In genomic region chr4:32432271-32432781, GRCm38 (mm10) we compare ENCODE assay signal across 15 mouse cellular contexts.
A peak's percentile ranks its signal among the peaks of the same experiment; 100 is the strongest.
DNase-seq lines count a peak whose midpoint lies in the region; ATAC-seq and TF ChIP-seq lines count a peak whose summit lies in the region.
"Had no signal": no experiment of that assay in that cellular context is flagged by ENCODE, and none has a peak within 500 bp of the region (broad histone marks: within the 10 kb centered on the region; RNA-seq: fewer than 3 reads in every experiment).

No protein-coding gene starts in this region.

- DNase-seq in forebrain, embryonic 10.5 days (ENCODE audit: extremely low spot score, low spot score), result no peak
- no peak for DNase-seq in forebrain, embryonic 11.5 days (ENCODE audit: low spot score)
- peak; percentile 58 to 68 for DNase-seq in cerebellum, adult 18-20 months
- peak; percentile 68 for DNase-seq in midbrain, postnatal 0 days (ENCODE audit: low spot score)
- DNase-seq in liver, postnatal 0 days, result no peak
- no peak for DNase-seq in adipocyte (ENCODE audit: low spot score)
- DNase-seq in limb, embryonic 10.5 days (ENCODE audit: low spot score), result no peak
- DNase-seq: layer of hippocampus, postnatal 36 days; liver, embryonic 13.5 days had no signal

- peaks cover 50% of the 10 kb centered on the region for H3K4me1 ChIP-seq in forebrain, embryonic 10.5 days
- peaks cover 18% of the 10 kb centered on the region for H3K4me1 ChIP-seq in forebrain, embryonic 11.5 days (replicated peaks; ENCODE audit: control insufficient read depth, insufficient read depth, low read length)
- H3K4me1 ChIP-seq in forebrain, embryonic 16.5 days (replicated peaks; ENCODE audit: control insufficient read depth, insufficient read depth, low read length), result peaks cover 66% of the 10 kb centered on the region
- H3K4me1 ChIP-seq in midbrain, postnatal 0 days (ENCODE audit: insufficient read depth, low read length), result peaks cover 19% of the 10 kb centered on the region
- no peaks in the 10 kb centered on the region for H3K4me1 ChIP-seq in liver, postnatal 0 days (ENCODE audit: insufficient read depth)
- H3K4me1 ChIP-seq in limb, embryonic 10.5 days, result peaks cover 60% of the 10 kb centered on the region
- H3K4me1 ChIP-seq: liver, embryonic 13.5 days; stomach, embryonic 15.5 days had no signal

- H3K9ac ChIP-seq in forebrain, embryonic 11.5 days (ENCODE audit: low read length), result no peak overlapping the region
- H3K9ac ChIP-seq in forebrain, embryonic 16.5 days (replicated peaks; ENCODE audit: low read depth, low read length), result 0 out of 2 replicates have a peak overlapping the region, but pooled peaks have one; percentile 8
- H3K9ac ChIP-seq in midbrain, postnatal 0 days (replicated peaks; ENCODE audit: low read length, poor library complexity, severe bottlenecking), result no peak overlapping the region
- H3K9ac ChIP-seq in liver, postnatal 0 days (replicated peaks), result no peak overlapping the region
- H3K9ac ChIP-seq: heart, embryonic 12.5 days; liver, embryonic 13.5 days; stomach, embryonic 15.5 days had no signal

- H3K36me3 ChIP-seq in forebrain, embryonic 10.5 days (replicated peaks), result no peaks in the 10 kb centered on the region
- no peaks in the 10 kb centered on the region for H3K36me3 ChIP-seq in forebrain, embryonic 11.5 days (ENCODE audit: control insufficient read depth, insufficient read depth, low read length)
- no peaks in the 10 kb centered on the region for H3K36me3 ChIP-seq in forebrain, embryonic 16.5 days (ENCODE audit: control insufficient read depth, insufficient read depth)
- no peaks in the 10 kb centered on the region for H3K36me3 ChIP-seq in midbrain, postnatal 0 days (ENCODE audit: insufficient read depth, low read length)
- H3K36me3 ChIP-seq in liver, postnatal 0 days (replicated peaks; ENCODE audit: insufficient read depth, low read length), result 0 out of 2 replicates have a peak, but pooled peaks cover 2% of the 10 kb centered on the region
- H3K36me3 ChIP-seq in limb, embryonic 10.5 days, result peaks cover 10% of the 10 kb centered on the region
- H3K36me3 ChIP-seq: heart, embryonic 12.5 days; liver, embryonic 13.5 days; stomach, embryonic 15.5 days had no signal

- no peak for TF ChIP-seq EP300 in liver, postnatal 0 days (IDR thresholded peaks at IDR 0.05; ENCODE audit: low read depth)

- WGBS in forebrain, embryonic 10.5 days, result 58% methylated on average over 10 of the region's 10 CpGs
- 42% methylated on average over 10 of the region's 10 CpGs for WGBS in forebrain, embryonic 11.5 days
- 15% methylated on average over 10 of the region's 10 CpGs for WGBS in forebrain, embryonic 16.5 days
- 24% methylated on average over 10 of the region's 10 CpGs for WGBS in midbrain, postnatal 0 days
- 45% methylated on average over 10 of the region's 10 CpGs for WGBS in liver, postnatal 0 days (ENCODE audit: insufficient replicate concordance)
- 35% methylated on average over 10 of the region's 10 CpGs for WGBS in limb, embryonic 10.5 days

- no peak overlapping the region for H3K4me3 ChIP-seq in forebrain, embryonic 10.5 days
- H3K4me3 ChIP-seq in forebrain, embryonic 11.5 days (ENCODE audit: low read depth, low read length), result no peak overlapping the region
- H3K4me3 ChIP-seq in forebrain, embryonic 16.5 days (replicated peaks; ENCODE audit: low read length), result no peak overlapping the region
- no peak overlapping the region for H3K4me3 ChIP-seq in midbrain, postnatal 0 days (ENCODE audit: low read depth, low read length)
- no peak overlapping the region for H3K4me3 ChIP-seq in liver, postnatal 0 days (ENCODE audit: low read depth, low read length)
- H3K4me3 ChIP-seq in limb, embryonic 10.5 days, result no peak overlapping the region
- H3K4me3 ChIP-seq: erythroblast, embryonic 14.5 days; heart, embryonic 12.5 days; liver, embryonic 13.5 days; megakaryocyte, embryonic 14.5 days; stomach, embryonic 15.5 days had no signal

- H3K27me3 ChIP-seq in forebrain, embryonic 10.5 days (ENCODE audit: poor library complexity, severe bottlenecking), result no peaks in the 10 kb centered on the region
- no peaks in the 10 kb centered on the region for H3K27me3 ChIP-seq in forebrain, embryonic 11.5 days (ENCODE audit: control insufficient read depth, insufficient read depth, low read length)
- H3K27me3 ChIP-seq in forebrain, embryonic 16.5 days (replicated peaks; ENCODE audit: control insufficient read depth, insufficient read depth, low read length), result no peaks in the 10 kb centered on the region
- no peaks in the 10 kb centered on the region for H3K27me3 ChIP-seq in midbrain, postnatal 0 days (ENCODE audit: insufficient read depth, low read length)
- H3K27me3 ChIP-seq in liver, postnatal 0 days (ENCODE audit: insufficient read depth, low read length), result no peaks in the 10 kb centered on the region
- no peaks in the 10 kb centered on the region for H3K27me3 ChIP-seq in limb, embryonic 10.5 days (ENCODE audit: low read depth, poor library complexity, severe bottlenecking)
- H3K27me3 ChIP-seq: heart, embryonic 12.5 days; liver, embryonic 13.5 days; stomach, embryonic 15.5 days had no signal

- H3K4me2 ChIP-seq in forebrain, embryonic 11.5 days (ENCODE audit: low read depth, low read length, severe bottlenecking), result no peak overlapping the region
- peak overlapping the region; percentile 39 for H3K4me2 ChIP-seq in forebrain, embryonic 16.5 days (ENCODE audit: low read length)
- H3K4me2 ChIP-seq in midbrain, postnatal 0 days (ENCODE audit: low read depth, low read length, poor library complexity, severe bottlenecking), result peak overlapping the region; percentile 9; the same call in 1 of the 2 replicates
- no peak overlapping the region for H3K4me2 ChIP-seq in liver, postnatal 0 days (ENCODE audit: low read depth, low read length)
- H3K4me2 ChIP-seq: heart, embryonic 12.5 days; liver, embryonic 13.5 days; stomach, embryonic 15.5 days had no signal

- no peak for TF ChIP-seq CTCF in midbrain, postnatal 0 days (IDR thresholded peaks at IDR 0.05)
- TF ChIP-seq CTCF in liver, postnatal 0 days (IDR thresholded peaks at IDR 0.05; ENCODE audit: low read depth), result no peak

- no peaks in the 10 kb centered on the region for H3K9me3 ChIP-seq in forebrain, embryonic 10.5 days
- H3K9me3 ChIP-seq in forebrain, embryonic 11.5 days (ENCODE audit: control insufficient read depth, low read length), result no peaks in the 10 kb centered on the region
- H3K9me3 ChIP-seq in forebrain, embryonic 16.5 days (ENCODE audit: control insufficient read depth, low read length), result no peaks in the 10 kb centered on the region
- no peaks in the 10 kb centered on the region for H3K9me3 ChIP-seq in midbrain, postnatal 0 days (ENCODE audit: low read length)
- H3K9me3 ChIP-seq in liver, postnatal 0 days (ENCODE audit: low read length), result no peaks in the 10 kb centered on the region
- no peaks in the 10 kb centered on the region for H3K9me3 ChIP-seq in limb, embryonic 10.5 days (replicated peaks)
- H3K9me3 ChIP-seq: heart, embryonic 12.5 days; liver, embryonic 13.5 days; megakaryocyte, embryonic 14.5 days; stomach, embryonic 15.5 days had no signal

- H3K27ac ChIP-seq in forebrain, embryonic 10.5 days, result peak overlapping the region; percentile 73; the same call in 1 of the 2 replicates
- no peak overlapping the region for H3K27ac ChIP-seq in forebrain, embryonic 11.5 days (ENCODE audit: low read depth, low read length)
- H3K27ac ChIP-seq in forebrain, embryonic 16.5 days (ENCODE audit: low read length), result peak overlapping the region; percentile 70
- no peak overlapping the region for H3K27ac ChIP-seq in midbrain, postnatal 0 days (ENCODE audit: low read depth, low read length)
- H3K27ac ChIP-seq in liver, postnatal 0 days (ENCODE audit: low read depth), result no peak overlapping the region
- H3K27ac ChIP-seq in limb, embryonic 10.5 days, result no peak overlapping the region
- H3K27ac ChIP-seq: liver, embryonic 13.5 days; stomach, embryonic 15.5 days had no signal

- no peak for ATAC-seq in forebrain, embryonic 11.5 days (replicated peaks; ENCODE audit: low FRiP score)
- 0 out of 2 replicates have a peak, but pooled peaks have one; percentile 5 for ATAC-seq in forebrain, embryonic 16.5 days
- peak; percentile 25; the same call in 1 of the 2 replicates for ATAC-seq in midbrain, postnatal 0 days (ENCODE audit: low FRiP score)
- no peak for ATAC-seq in liver, postnatal 0 days
- ATAC-seq: intestine, embryonic 16.5 days had no signal

Comparison
In these comparisons a context has a peak if more than half of its experiments do, and no peak if none do; other contexts are left out.
1. H3K27ac ChIP-seq: peak in forebrain, embryonic 10.5 days (single experiment) and forebrain, embryonic 16.5 days (single experiment); none in forebrain, embryonic 11.5 days (single experiment), midbrain, postnatal 0 days (single experiment), liver, postnatal 0 days (single experiment) and limb, embryonic 10.5 days (single experiment).
2. ATAC-seq: peak in forebrain, embryonic 16.5 days (single experiment) and midbrain, postnatal 0 days (single experiment); none in forebrain, embryonic 11.5 days (single experiment) and liver, postnatal 0 days (single experiment).
3. H3K4me2 ChIP-seq: peak in forebrain, embryonic 16.5 days (single experiment) and midbrain, postnatal 0 days (single experiment); none in forebrain, embryonic 11.5 days (single experiment) and liver, postnatal 0 days (single experiment).
4. DNase-seq: peak in cerebellum, adult 18-20 months (2 of 2) and midbrain, postnatal 0 days (single experiment); none in forebrain, embryonic 10.5 days (single experiment), forebrain, embryonic 11.5 days (single experiment), liver, postnatal 0 days (single experiment), adipocyte (single experiment) and limb, embryonic 10.5 days (single experiment).